Mouse (Mus musculus): ENCODE data around the gene Slc17a1.

Slc17a1 gene

Small RNA genes within 50 kb of the gene (microRNA-seq; reads per million reads assigned to microRNA genes)
- gene Gm44344: 0 reads per million in 2 experiments

Data from adrenal gland (tissue).